Mouse (Mus musculus) layer of hippocampus, adult 11-12 months (tissue): ENCODE measurements at regions not wholly inside any gene's neighbourhood (a gene's known extent, or its start where the extent isn't known, plus 50 kb on each side); places are given as distances from the start of the nearest gene placed in this dataset.
A peak's percentile ranks its signal among the peaks of the same experiment; 100 is the strongest.
"Not testable (repeated sequence)": the region's sequence is repeated elsewhere in the genome, so short reads cannot be mapped to it uniquely, and the experiment has no call there.

Experiments
- DNase-seq: peaks from one replicate; pipeline ENCODE4 v3.0.0; 2022; ENCODE audit warnings: low spot score

DNA sequence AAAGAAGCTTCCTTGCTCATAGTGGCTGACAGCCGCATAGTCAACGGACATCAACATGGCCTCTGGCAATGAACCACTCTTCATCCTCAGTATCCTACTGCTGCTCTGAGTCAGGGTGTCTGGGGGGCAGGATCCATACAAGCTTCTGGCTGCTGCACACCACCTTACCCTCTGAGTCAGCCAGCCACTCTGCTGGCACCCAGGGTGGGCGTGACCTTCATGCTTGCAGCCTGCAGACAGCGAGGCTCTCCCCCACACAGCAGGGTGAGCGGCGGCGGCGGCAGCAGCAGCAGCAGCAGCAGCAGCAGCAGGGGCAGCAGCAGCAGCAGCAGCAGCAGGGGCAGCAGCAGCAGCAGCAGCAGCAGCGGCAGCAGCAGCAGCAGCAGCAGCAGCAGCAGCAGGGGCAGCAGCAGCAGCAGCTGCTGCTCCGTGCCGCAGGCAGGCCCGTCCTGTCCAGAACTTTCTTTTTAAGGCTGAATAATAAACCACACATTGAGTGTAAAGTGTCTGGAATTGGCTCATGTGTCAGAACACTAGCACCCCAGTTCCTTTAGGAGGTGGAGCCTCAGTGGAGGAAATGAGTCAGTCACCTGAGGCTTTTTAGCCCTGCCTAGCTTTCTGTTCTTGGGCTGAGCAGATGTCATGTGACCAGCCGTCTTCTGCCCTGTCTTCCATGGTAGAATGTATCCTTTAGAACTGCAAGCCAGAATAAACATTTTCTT, 186.3 kb downstream of the 1810013L24Rik start:
- no peak for DNase-seq

DNA sequence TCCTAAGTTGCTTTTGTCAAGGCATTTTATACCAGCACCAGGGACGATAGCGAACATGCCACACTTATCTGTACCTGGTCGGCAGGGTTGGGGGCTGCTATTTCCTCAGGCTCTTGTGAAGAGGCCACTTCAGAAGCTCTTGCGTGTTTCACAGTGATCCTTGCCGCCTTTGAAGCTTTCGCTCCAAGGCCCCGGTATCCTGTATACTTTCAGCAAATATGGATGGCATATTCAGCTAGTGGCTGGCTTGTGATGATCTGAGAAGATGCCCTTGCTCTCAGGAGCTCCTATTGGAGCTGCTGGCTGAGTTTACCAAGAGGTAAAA, 186.8 kb downstream of the 1810013L24Rik start:
- DNase-seq, result no peak

DNA sequence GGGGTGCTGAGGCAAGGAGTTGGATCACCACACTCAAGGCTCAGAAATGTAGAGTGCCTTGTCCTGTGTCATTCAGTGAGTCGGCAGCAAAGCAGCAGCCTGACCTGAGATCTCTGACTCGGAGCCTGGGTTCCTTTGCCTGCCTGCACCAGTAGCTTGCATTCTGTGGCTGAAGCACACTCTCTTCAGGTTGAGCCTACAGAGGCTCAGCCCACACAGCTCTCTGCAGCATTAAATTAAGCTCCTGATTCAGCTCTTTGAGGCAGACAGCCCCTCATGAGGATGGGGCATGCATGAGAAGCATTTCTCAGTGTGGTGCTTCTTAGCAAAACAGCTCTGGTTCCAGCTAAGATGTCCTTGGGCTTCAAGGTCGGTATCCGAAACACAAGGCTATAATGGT, 200.8 kb downstream of the 1810013L24Rik start:
- no peak for DNase-seq

DNA sequence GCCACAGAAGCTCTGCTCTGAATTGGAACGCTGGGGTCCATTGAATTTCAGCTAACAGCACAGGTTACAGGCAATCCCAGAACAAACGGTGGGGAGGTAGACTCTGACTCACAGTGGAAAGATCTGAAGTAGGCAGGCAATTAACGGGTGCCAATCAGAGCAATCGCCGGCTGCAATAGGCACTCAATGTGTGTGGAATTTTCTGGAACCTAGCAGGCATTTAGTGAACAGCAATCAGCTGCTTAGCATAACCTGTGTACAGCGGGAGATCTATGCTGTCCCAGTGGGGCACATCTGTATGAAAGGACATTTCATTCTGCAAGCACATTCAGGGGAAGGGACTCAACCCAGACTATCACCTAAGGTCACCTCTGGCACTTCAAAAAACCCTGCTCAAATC, 213.4 kb downstream of the 1810013L24Rik start:
- DNase-seq, result no peak

DNA sequence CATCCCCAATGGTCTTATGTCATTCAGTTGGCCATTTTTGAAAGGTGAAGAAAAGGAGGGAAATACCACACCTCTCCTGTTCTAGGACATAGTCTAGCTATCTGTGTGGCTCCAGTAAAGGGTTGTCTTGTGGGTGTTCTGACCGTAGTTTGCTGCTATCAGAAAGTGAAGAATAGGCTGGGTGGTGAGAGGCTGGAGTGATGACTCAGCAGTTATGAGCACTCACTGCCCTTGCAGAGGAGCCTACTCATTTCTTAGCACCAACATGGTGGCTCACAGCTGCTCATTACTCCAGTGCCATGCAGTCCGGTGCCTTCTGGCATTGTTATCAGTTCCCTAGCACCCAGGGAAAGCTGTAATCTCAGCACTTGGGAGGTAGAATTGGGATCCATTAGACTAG, 217.0 kb downstream of the 1810013L24Rik start:
- no peak for DNase-seq

DNA sequence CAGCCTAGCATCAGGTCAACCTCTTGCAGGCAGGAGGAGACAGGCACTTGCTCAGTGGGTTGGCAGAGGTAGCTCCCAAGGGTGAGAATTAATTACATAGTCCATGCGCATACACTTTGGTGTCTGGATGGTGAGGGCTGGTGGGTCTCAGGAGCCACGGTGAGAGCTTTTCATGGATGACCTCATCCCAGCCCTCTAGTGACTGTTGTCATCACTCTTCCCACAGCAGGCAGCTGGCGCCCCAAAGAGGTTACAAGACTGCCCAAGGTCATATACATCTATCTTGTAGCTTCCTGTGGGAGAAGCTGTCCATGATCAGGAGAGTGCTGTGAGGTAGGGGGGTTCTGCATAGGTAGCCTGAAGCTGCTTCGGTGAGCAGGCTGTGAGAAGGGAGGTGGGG, 224.5 kb downstream of the 1810013L24Rik start:
- DNase-seq, result no peak

DNA sequence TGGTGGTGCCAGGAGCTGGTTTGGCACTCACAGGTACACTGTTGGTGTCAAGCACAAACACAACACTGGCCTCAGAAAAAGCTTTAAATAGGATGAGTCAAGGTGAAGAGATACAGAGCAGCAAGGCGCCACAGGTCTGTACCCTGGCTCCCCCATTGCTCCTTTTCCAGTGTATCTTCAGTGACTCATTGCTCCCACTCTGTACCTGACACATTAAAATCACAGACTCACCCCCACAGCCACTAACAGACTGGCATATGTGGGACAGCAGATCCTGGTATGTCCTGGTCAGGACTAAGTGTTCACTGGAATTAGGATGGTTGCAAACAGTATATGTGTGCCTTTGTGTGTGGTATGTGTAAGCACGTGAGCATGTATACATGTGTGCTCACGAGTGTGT, 226.5 kb downstream of the 1810013L24Rik start:
- DNase-seq, result no peak

DNA sequence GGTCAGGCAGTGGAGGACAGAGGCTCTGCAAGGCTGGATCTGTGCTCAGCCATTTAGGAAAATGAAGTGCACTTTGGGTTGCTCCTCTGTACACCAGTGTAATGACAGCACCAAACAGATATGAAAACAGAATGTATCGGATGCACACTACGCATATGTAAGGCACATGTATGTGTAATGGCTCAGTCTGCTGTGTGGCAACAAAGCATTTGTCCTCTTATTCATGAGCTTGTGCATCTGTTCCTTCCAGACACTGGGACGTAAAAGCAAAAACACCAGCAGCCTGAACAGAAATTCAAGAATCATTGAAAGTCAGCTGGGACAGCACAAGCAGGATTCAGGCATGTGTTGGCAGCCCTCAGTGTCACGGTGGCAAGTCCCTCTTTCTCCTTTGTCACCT, 241.6 kb downstream of the 1810013L24Rik start:
- DNase-seq, result peak; percentile 9

DNA sequence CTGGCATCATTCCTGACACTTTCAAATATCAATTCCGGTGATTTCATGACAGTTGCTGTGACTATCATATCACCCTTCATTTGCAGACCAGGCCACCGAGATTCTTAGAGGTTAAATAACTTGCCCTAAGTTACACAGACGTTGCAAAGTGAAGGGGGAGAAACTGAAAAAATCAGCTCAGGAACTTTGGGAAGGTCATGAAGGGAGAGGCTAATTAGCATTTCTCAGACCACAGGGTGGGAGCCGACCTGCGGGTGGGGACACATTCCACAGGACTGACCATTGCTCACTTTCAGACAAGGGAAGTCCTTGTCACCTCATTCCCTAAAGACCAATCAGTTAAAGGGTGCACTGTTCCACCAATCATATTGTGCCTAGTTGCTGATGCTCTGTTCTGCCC, 242.1 kb downstream of the 1810013L24Rik start:
- not testable (repeated sequence) for DNase-seq

DNA sequence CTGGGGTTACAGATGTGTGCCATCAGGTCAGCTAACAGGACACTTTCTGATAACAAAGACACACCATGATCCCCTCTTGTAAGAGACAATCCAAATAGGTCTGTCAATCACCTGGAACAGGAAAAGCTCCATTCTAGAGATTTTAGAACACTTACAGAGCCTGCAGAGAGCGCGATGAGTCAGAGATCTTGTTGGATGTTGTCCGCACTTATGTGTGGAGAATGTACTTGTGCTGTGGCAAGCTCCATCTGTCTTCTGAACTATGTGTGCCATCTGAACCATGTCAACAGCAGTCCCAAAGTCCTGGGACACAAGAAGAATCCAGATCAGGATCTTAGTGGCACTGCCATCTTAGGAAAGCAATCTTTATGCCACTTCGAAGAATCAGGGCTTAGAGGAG, 244.4 kb downstream of the 1810013L24Rik start:
- no peak for DNase-seq

DNA sequence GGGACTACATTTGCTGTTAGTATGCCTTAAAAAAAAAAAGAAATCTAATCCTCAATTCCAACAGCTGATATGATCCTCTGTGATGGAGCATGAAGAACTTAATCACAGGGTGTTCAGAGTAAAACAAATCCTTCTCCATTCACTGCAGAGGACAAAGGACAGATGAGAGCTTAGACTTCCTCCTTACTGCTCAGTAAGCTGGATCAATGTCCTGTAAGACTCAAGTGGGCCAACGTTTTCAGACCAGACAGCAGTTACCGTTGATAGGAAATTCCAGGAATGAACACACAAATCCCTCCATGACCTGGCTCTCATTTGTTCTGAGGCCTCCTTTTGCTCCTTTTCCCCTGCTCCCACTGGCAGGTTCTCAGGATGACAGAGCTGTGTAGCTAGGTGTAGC, 247.6 kb downstream of the 1810013L24Rik start:
- no peak for DNase-seq

DNA sequence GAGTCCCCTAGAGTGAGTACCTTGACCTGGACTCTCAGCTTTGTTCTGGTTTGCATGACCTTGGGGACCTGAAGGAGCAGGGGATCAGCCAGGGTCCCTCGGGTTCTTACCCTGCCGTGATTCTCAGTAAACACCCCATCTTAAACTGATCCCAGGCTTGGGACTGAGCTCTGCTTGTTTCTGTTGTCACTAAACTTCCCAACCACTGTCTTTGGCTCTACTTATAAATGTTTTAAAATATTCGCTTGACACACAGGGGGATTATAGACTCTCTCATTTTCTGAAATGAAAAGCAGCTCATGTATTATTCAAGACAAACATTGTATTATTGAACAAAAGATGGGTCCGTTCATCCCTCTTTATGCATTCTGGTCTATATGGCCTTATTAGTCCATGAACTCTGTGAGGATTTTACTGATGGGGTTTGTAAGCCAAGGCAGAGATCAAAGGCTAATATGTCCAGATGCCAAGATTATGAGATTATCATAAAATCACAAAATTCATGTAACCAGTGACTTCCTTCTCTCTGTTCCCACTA, 248.6 kb downstream of the 1810013L24Rik start:
- DNase-seq, result no peak

DNA sequence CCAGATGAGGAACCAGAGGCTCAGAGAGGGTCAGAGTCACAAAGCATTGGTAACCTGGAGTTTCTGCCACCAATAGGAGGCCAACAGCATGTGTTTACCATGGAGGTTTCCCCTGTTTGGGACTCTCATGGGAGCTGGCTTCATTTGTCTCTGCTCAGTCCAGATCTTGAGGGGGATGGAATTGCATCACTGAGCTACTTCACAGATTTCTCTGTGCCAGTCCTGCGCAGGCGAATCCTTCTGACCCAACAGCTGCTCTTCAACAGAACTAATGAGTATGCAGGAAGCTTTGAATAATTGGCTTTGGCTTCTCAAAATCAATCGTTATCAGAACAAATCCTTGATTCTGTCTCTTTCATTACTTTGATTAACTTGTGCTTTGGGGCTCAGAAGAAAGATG, 253.1 kb downstream of the 1810013L24Rik start:
- peak; percentile 35 for DNase-seq

DNA sequence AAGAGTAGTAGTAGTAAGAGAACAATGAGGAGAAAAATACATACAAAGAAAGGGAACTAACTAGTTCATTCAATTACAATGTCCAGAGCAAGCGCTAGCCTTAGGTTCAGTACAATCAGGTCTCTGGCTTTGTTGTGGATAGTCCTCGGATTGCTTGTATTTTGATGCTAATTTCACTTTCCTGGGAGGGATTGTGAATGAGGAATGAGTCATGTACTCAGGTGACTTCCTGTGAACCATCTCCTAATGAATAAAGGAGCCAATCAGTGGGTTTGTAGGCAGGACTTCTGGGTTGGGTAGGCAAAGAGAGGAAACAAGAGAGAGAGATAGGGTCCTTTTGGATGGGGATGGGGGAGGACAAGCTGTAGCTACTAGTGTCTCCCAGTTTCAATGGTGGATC, 253.8 kb downstream of the 1810013L24Rik start:
- no peak for DNase-seq

DNA sequence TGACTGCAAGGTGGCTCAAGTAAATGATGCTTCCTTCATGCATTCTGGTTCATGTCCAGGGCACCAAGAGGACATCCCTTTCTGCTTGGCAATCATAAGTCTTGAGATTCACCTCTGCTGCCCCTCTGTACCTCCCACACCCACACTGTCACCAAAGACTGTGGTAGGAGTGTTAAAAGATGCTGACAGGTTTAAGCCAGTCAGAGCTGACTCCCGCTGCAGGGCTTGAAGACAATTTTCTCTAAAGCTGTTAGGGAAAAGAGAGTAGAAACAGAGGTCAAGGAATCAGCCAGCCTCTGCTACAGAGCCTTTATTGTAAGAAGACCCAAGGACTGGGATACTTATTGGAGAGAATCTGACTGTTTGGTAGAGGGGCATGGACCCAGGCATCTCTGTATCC, 254.7 kb downstream of the 1810013L24Rik start:
- no peak for DNase-seq

DNA sequence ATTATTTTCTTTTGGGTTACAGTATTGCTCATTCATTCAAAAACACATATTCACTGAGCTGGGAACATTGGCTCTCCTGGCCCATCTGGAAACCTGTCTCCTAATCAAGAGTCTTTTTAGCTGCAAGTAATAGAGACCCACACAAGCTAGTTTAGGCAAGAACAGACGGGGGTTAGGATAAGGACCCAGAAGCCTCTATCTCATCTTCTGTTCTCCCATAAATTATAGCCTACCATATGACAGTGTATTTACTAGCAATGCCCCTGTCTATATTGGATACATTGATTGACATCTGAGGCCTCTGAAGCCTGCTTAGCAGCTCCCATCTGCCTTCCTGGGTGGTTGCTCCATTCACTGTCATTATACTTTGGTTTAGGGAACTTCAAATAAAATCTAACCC, 255.2 kb downstream of the 1810013L24Rik start:
- DNase-seq, result peak; percentile 22

DNA sequence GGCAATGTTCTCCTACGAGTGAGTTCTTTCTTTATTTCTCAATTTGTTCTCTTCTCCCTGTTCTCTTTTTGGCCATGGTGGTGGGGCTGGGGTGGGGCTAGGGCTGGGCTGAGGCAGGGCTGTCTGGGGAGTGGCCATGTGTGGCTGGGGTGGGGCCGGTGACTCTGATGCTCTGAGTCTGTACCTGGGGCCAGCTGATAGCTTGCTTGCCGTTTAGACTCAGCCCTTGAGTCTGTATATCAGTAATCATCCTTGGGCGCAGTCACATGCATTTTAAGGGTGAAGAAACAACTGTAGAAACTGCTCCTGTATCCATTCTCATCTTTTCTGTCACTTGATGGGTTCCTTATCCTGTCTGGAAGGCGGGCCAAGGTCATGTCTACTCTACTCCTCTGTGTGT, 256.1 kb downstream of the 1810013L24Rik start:
- no peak for DNase-seq

DNA sequence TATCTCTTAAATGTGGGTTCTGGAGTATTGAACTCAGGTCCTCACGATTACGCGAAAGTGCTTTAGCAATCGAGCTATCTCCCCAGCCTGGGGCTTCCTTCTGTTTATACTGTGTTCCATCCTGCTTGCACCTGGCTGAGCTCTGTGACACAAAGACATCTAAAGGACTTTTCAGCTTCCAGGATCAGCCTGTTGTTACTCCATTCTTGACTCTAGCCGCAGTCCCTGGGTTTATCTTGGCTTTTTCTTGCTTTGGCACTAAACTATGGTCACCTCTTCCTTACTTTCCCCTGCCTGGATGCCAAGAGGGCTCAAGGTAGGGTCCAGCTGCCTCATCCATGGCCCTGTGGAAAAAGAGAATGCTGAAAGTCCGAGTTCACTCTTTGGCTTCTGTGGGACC, 261.9 kb downstream of the 1810013L24Rik start:
- DNase-seq, result no peak

DNA sequence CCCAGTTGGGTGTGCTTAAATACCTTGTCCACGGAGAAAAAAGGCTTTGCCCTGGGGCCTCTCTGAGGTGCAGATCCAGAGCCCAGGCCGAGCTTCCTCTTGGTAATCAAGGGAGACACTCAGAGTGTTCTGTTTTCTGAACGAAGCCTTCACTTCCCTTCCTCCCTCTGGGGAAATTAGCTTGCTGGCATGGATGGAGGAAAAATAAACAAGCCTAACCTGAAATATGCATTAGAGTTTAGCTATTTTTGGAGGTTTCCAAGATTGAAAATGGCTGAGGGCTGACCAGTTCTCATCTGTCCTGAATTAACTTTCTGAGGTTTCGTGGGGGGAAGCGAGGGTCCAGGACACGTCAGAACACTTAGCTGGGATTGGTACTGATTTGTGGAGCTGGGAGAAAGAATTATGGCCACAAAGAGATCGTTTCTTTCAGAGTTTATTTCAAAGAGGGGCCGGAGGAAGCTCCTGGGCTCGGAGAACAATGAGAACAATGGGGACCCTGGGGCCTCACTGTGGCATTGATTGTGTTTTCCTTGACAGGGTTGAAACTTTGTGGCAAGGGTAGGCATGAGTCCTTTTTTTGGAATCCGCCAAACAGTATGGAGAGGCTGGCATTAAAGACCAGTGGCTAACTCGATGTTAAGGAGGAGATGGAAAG, 262.4 kb downstream of the 1810013L24Rik start:
- DNase-seq, result no peak

DNA sequence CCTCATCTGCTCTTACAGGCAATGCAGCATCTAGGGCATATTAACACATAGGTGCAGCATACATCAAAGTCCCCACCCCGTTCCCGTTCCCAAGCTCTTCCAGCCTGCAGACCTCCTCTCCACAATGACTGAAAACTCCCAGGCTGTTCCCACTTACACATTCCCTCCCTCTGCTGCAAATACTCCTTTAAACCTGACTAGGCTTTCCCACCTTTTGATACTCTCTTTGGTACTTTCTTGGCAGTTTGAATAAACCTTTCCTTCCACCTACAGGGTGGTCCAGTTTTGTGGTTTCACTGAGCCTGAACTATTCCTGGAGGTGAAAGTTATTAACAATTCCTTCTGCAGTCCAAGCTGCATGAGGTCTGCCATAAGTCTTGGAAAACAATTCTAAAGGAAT, 263.7 kb downstream of the 1810013L24Rik start:
- no peak for DNase-seq

DNA sequence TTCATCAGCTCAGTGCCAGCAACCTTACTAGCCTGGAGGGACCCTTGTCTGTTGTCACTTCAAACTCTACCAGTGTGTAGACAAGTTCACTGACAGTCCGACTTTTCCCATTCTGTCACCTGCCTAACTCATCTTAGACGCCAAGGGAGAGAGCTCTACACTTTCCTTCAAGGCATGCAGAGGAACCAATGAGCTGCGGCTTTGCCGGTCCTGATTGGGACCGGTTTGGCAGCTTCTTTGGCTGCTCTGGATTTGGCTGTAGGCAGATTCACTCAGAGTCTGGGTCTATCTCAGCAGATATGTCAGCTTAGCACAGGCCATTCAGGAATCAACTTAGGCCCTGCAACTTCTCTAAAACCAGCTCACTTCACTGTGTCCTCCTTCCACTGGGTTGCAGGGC, 264.3 kb downstream of the 1810013L24Rik start:
- no peak for DNase-seq

DNA sequence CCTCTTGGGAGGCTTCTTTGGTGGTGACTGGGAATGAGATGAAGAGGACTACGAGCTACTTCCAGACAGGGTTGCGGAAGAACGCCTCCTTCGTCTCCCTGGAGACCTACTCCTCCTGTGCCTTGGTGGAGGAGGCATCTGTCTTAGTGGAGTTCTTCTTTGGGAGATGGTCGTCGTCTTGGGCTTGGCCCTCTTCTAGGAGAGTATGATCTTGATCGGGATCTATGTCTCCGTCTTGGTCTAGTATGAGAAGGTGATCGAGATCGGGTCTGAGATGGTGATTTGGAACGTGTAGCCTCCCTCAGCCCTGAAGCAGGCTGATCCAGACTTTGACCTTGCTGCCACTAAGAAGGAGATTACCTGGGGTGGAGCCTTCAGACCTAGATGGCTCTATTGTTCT, 276.3 kb downstream of the 1810013L24Rik start:
- no peak for DNase-seq

DNA sequence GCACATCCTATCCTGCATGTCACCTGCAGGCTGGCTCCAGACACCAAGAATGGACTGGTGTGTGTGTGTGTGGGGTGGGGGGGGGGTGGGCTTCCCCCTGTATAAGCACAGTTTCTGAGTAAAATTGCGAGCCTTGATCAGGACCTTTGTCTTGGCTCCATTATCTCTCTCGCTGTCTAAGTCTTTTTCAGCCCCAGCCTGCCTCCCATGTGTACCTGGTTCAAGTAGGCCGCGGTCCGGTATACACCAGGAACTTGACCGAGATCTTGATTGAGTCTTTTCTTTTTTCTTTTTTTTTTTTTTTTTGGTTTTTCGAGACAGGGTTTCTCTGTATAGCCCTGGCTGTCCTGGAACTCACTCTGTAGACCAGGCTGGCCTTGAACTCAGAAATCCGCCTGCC, 276.8 kb downstream of the 1810013L24Rik start:
- DNase-seq, result not testable (repeated sequence)

DNA sequence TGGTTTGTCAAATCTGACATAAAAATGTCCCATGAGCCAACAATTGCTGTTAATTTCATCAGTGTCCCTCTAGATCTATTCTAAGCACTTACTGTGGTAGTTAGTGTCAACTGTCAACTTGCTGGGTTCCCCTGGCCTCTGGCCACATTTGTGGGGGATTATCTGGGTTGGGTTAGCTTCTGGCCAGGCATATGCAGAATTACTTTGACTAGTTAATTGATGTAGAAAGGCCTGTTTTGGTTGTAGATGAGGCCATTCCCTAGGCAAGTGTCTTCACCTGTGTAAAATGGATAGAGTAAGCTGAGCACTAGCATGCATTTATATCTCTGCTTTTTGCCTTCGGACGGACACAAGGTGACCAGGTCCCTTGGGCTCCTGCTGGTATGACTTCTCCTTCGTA, 283.9 kb downstream of the 1810013L24Rik start:
- DNase-seq, result no peak
